Mouse (Mus musculus) lung, postnatal 4 days (tissue): ENCODE measurements at regions not wholly inside any gene's neighbourhood (a gene's known extent, or its start where the extent isn't known, plus 50 kb on each side); places are given as distances from the start of the nearest gene placed in this dataset.

Experiments used
- DNase-seq, 2 experiments: peaks; one replicate each; pipeline ENCODE4 v3.0.0; 2021

DNA sequence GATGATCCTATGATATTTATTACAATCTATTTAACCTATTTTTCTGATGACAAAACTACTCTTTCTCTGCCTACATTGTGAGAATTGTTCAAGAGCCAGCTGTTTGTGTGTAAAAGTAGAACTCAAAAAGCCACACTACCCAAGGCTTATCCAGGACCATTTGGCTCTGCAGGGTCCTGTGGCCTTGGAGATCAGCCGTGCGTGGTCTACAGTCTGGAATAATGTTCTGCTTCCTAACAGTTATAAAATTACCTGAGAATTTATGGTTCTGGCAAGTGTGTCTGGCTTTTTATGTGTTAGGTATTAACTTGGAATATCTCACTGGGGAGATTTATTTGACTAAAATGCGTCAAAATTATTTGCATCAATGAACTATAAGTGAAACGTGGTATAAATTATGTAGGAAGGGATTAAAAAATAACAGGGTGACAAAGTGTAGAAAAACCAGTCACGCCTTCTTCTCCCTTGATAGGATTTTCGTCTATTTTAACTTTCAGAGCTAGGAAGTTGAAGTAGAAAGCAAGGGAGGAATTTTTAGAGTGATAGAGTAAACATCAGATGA lies 1789.0 kb upstream of the Gm7489 start:
- no peak for DNase-seq

DNA sequence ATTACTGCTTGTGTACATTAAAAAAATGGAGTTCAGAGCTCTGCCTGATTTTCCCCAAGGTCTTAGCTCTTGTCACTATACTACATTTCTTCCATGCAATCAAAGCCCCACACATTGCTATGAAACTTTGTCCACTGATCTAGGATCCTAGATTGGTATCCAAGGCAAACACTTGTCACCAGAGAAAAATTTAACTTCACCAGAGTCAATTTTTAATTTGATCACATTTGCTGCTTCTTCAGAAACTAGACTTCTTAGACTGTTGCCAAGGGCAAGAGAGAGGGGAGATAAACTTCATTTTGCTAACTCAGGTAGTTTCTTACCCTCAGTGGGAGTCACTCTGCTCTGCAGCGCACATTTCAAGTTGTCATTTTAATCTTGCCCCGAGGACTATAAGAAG lies 1775.9 kb upstream of the Gm7489 start:
- DNase-seq = no peak

DNA sequence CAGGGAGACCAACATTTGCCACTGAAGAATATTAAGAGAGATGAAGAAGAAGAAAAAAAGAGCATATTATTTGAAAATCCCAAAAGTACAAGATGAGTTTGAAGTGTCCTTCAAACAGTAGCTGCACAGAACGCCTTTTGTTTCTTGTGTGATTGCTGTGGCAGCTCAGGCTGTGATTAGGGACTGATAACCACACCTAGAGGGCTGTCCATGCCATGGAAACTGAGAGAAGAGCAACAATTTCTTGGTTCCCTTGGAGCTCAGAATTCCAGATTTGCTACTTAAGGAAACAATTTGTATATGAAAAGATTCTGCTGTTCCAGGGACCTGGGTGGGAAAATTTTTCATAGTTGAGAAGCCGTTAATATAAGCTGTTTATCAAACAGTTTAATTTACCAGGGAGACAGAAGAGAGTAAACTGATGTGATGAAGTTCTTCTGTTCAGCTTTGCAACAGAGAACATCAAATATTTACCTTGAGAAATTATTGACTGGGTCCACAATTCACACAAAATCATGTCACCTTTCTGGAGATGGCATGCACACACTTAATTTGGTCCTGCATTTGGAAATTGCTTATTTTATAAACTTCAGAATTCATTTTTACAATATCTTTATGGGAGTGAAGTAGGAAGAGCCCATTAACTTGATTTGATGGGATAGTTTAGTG lies 1770.2 kb upstream of the Gm7489 start:
- no peak for DNase-seq

DNA sequence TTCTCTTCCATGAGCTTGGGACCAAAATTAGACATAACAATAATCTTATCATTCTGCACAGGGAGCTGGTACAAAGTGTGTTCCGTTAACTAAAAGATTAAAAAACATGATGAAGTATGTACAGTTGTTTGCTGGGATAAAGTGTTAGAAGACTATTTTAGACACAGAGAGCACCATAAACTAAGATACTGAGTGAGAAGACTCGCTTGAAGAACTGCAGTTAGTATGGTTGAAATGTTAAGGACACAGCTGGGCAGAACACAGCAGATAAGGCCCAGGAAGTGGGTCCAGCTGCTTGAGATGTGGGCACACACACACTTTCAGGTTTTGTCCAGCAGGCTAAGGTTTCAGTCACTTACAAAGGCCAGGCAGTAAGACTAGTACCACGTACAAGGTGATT lies 1748.0 kb upstream of the Gm7489 start:
- no peak for DNase-seq

DNA sequence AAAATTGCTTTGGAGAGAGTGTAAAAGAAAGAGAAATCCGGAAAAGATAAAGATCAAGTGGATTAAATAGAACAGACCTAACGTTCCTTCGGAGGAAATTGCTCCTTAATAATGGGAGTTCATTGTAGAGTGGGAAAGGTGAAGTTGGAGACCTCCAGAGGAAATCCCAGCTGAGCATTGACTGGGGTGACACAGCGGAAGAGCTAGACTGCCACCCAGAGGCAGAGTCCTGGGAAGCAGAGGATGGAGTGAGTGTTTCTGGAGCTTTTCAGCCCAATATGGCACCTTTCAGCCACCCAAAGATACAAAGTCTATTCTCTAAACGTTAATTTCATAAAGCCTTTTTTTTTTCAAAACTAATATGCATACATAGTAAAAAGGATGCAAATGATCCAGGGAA lies 1731.3 kb upstream of the Gm7489 start:
- DNase-seq = peak in 1 of 2 experiments; percentile 45

DNA sequence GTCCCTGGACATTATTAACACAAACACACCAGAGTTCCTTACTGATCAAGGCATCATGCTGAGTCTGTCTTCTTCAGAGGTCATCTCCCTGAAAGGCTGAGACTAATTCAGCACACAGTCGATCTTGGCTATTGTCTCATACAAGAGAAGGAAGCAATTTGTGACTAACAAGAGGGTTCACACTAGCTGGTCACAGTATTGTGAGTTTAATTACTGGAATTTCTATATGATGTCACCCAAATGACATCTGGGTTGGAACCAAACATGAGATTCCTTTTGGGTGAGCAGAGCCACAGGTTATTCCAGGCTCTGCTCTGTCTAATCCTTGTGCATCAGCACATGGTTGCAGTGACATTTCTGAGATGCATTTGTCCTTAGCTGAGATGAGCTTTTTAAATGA lies 1728.9 kb upstream of the Gm7489 start:
- DNase-seq = no peak

DNA sequence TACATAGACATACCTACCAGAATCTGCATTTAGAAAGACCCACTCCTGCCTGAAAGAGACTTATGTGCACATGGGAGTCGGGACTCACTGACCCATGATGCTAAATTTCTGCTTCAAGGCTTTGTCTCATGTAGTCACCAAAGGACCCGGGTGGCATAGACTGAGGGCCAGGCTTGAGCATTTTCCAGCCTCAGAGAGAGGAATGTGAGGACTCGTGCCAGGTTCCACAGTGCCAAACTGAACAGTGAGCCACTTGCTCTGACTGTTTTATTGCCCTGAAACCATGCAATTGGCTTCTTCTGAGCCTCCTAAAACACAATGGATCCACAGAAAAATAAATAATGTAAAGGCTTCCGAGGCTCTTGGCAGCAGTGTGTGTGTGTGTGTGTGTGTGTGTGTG lies 1727.9 kb upstream of the Gm7489 start:
- no peak for DNase-seq

DNA sequence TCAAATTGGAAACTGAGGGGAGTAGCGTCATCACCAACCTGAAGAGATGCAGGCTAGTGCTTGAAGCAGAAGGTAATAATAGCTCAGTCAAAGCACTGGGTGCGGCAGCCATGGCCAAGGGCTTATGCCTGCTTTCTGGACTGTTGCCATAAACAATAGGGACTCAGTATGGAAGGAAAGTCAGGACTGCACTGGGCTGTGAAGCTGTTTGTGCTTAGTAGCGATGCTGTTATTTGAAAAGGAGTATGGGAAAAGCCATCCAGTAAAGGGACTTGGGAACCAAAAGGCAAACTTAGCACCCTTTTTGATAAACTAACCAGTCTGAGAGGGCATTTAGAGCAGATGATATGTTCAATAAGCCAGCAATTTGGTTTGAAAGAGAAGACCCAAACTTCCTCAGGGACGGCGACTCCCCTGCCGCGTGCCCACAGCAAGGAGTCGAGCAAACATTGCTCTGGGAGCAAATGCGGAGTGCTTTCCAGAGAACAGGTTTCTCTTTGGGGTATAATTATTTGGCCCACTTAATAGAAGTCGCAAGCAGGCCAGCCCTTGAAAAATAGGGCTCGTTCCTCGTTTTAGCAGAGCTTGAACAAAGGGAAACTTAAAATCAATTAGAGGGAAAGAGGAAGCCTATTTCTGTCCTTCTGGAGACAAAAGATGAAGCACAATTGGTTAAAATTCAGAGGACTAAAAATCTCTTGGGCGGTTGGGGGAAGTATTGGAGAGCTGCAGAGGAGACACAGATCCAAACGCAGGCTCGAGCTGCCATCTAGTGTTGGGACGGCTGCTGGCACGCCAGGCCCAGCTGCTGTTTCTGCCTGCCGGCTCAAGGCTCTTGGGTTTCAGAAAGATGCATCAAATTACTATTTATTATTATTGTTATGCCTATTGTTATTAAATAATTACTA lies 1724.3 kb upstream of the Gm7489 start:
- DNase-seq = peak; percentile 74 to 82

DNA sequence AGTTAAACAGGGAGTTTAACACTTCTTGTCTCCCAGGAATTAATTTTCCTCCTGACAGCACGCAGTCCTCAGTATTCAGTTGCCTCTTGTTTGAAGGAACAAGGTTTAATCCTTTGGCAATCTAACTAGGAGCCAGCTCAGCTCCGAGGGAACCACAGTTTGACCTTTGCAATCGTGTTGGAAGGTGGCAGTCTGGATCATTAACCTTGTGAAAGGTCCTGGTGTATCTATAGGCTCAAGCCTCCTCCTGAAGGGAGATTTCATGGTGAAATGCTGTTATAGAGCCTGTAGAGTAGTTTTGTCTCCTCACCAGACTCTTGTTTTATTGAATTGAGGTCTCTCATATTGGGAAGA lies 1723.6 kb upstream of the Gm7489 start:
- DNase-seq = no peak

DNA sequence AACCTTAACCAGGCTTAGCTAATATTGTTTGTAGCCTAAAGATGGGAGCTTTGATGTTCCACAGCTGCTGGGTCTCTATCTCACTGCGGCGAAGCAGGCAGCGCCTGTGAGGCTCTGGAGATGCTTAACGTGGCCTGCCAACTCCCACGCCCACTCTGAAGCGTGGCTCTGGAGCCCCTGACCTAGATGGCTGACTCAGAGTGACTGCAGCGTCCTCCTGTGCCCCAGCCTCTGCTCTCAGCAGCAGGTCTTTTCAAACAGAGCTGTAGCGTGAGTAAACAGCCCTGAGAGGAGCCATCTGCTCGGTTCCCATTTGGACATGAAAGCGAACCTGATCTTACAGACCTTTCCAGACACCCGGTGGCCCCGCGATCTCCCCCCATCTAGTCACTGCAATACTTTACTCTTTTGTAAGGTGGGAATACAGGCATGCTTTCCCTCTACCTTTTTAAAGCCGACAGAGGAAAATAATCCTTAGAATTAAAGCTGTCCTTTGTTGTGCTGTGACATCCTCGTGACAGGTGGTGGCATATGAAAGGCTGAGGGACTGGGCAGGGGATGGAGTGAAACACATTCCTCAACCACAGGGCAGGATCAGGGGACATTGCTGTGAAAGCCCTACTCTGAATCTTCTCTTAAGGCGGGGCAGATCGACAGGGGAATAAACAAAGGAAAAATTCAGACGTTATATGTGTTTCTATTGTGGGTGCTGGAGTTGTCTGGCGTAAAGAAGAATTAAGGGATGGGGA lies 1723.0 kb upstream of the Gm7489 start:
- DNase-seq = peak in 1 of 2 experiments; percentile 36

DNA sequence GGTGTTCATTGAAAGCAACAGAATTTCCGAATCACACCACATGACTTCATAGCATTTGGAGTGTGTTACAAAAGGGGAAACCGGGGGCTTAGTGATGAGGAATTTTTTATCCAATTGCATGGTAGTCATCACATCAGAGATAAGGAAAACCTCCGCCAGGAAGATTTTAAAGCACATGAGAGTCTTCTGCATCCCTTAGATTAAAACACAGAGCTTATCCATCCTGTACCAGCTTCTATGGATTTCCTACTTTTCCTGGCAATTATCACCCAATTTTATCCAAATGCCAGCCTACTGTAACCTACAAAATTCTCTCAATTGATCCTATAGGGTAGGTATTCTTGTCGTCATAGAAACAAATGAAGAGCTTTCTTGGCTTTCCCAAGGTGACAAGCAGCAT lies 1718.6 kb upstream of the Gm7489 start:
- no peak for DNase-seq

DNA sequence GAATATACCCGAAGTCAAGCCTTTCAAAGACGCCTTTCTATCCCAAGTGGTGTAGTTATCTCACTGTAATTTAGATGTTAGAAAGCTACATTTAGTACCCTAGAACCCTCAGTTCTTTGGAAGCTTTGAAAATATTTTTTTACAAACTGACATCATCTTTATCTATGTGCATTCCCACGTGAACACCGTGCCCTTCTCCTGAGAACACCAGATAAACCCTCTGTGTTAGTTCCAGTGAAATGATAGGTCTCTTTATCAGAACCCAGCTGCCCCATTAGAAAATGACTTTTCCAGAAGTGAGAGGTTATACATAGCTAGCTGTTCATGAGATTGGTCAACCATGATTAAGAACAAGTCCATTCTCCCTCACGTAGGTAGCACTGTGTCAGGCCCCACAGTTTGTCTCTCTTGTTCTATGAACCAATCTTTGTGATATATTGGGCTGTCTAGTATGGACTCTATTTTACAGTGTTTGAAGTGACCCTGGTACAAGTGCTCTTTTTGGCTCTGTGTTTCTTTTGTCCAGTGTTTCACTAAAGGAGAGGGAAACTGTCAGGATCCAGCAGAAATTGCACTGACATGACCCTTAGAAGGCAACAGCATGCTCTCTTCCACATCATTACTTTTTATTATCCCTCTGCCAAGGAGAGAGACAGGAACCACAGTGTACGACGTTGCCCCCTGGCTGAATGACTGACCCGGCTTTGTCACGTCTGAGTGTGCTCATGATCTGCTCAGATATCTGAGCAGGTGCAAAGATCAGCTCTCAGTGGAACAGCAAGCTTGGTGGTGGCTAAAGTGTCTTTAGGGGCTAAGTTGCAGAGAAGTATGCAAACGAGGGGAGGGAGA lies 1717.9 kb upstream of the Gm7489 start:
- DNase-seq = no peak

DNA sequence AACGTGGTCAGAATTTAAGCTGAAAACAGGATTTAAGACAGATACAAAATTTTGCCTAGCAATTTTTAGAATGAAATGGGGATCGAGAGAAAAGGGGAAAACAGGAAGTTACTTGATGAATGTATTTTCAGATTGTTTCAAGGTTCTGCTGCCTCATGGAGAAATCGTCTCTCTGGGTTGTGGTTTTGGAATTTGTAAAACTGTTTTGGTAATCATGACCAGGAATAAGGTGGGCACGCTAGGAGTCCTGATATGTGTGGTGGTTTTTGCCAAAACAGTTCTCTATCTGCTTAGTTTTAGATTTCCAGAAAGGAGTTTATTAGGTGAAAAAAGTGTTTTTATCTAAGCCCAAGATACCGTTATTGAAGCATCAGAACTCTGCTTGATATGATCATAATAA lies 1716.9 kb upstream of the Gm7489 start:
- no peak for DNase-seq

DNA sequence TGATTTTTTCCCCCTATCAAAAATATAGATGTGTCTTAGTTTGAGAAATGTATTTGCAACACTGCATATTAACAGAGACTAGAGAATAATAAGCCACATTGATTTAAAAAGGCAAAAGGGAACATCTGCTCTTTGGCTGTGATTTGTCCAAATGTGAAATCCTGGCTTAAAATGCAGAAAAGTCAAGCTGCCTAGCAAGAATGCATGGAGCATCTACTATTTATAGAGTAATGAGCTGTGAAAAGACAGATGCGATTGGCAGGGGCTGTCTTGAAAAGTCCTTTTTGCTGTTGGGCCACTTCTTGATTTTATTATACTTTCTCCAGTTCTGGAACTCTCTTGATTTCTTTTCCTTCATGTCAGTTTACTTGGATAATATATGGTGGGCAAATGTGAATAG lies 1707.8 kb upstream of the Gm7489 start:
- no peak for DNase-seq

DNA sequence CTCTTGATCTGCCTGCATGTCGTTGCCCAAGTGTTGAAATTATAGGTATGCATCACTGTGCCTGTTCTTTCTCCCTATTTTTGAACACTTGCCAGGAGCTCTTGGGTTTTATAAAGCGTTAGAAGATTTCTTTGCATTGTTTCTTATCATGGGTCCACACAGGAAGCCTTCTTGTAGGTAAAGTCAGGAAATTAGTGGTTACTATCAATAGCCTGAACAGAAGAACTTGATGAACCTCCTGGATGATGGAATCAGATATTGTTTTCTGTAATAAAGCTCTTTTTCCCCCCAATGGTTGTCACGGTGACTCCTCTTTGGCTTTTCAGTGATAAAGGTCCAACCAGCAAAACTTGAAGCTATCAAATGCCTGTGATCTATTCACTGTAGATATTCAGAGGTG lies 1706.0 kb upstream of the Gm7489 start:
- DNase-seq = no peak

DNA sequence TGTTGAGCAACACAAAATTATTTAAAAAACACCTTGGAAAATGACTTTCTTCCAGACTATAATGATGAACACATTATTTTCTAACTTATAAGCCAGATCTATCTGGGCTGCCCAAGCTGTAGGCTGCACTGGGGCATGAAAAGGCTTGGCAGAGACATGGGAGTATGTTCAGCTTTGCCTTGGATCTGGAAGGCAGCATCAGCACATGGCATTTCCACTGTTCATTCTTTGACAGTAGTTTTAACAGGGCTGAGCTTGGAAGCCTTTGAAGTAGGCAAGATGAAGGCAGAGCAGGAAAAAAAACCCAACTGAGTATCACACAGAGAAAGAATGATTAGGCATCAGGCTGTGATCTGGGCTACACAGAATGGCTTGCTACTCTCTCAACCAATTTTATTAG lies 1705.3 kb upstream of the Gm7489 start:
- DNase-seq = no peak

DNA sequence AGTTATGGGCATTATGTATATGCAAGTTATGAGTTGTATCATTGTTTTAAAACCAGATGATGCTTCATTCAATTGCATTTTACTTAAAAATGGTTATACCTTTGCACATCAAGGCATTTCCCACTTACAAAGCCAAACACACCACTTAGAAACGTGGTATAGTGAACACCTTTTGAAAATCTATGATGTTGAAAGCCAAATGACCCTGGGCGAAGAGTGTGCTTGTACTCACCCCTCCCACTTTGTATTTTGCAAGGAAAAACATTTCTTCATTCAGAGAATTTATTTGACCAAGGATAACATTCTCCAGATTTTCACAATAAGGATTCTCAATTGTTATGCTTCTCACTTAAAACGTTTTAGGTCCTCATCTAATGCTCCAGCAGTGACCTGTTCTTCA lies 1693.5 kb upstream of the Gm7489 start:
- DNase-seq = no peak

DNA sequence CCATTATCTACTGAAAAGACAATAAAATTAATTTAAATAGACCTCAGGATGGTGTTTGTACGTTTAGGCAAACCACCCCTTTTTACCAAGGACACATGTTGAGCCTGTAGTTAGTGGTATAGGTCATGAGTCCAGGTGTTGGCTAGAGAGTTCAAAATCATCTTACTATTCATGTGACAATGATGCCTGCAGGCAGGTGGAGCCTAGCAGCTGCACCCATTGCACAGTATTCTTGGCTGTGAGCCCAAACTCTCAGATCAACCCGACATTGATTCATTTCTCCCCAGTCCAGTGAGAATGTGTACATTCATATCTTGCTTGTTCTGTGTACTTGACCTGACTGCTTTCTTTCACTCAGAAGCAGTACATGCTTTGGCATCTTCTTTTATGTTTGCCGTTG lies 1677.4 kb upstream of the Gm7489 start:
- no peak for DNase-seq

DNA sequence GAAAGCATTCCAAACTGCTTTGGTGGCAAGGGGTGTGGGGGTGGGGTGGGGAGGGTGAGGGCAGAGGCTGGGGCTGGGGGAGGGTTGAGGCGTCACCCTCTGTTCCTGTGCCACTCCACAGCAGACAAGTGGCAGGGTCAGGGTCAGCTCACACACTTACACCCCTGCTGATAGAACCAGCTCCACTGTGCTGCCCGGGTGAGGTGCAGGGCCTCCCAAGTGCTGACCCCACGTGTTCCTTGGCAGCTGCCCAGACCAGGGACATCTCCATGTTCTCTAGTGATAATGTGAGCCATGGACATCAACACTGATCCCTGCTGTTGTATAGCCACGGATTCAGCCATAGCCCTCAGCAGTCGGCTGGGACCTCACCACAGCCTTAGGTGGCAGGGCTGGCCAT lies 1652.3 kb upstream of the Gm7489 start:
- peak in 1 of 2 experiments; percentile 18 for DNase-seq

DNA sequence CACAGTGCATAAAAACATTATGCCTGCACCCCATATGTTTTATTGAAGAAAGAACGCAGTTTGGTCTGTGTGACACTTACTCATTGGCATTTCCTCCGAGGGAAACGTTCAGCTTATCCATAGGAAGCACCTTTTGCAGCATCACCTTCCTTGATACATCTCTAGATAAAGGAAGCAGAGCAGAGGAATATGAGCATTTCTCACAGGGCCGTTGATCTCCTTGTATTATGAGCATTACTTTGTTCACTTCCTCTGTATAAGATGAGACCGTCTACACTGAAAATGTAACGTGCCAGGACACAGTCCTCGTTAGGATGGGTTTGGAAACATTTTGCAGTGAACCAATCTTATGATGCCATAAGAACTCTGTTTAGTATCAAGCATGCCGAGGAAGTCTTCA lies 1648.5 kb upstream of the Gm7489 start:
- peak in 1 of 2 experiments; percentile 7 for DNase-seq

DNA sequence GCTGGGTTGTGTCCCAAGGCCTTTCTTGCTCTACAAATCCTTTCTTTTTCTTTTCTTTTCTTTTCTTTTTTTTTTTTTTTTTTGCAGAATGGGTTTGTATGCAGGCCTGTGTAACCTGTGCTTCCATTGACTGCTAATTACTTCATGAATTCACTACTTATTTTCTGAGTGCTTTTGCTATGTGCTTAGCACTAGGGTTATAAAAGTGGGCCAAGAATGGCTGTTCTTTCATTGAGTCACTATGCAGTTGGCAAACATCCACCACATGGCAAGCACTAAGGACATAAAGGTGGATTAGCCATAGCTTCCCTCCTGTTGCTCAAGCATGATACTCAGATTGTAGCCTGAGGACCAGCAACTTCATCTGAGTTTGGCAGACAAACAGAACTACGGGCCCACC lies 1641.8 kb upstream of the Gm7489 start:
- DNase-seq = no peak
